Mouse (Mus musculus): Measurements from ENCODE around the gene Rnase4.

DNA sequence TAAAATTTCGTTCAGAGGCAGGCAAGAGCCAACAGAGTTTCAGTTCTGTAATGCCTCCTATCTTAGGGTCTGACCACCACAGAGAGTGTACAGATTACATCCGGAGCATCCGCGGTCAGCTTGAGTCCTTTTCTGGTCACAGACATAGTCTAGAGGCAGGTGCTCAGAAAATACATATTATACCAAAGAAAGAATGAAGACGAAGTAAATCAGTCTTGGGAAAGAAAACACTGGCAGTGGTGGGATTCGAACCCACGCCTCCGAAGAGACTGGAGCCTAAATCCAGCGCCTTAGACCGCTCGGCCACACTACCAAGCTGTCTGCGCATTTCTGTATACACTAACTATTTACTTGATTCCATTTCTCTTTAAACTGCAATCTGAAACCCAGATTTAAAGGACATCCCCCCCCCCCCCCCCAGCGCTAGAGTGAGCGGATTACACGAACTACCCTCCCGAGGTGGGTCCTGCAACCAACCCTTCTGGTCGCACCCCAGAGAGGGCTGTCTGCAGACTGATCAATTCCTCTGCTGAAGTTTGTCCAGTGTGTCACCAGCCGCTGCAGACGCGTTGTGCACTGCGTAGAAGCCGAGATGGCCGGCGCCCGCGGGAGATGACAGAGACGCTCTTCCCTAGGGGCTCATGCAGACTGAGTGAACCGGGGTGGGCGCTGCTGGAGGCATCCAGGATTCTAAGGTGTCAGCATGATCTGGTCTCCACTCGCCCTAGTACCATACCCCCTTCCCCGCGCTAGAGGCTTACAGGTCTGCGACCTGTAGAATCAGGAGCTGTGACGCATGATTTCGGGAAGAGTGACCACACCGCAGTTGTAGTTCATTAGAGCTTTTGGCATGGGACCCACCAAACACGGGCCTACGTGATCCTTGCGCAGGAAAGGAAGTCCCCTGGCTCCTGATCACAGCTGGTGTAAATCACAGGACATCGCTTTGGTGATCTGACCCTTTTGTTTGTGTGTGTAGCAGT lies 8.0 kb upstream of the Rnase4 start:
- TF ChIP-seq CTCF (IDR thresholded peaks at IDR 0.05; ENCODE audit: extremely low read depth, insufficient read length, insufficient replicate concordance, low read depth, low read length): no peak
- TF ChIP-seq POLR2A (IDR thresholded peaks at IDR 0.05; ENCODE audit: low read depth, low read length): no peak; the same call in 1 of the 2 replicates

All from small intestine, adult 2 months (tissue).